ENCODE assay signal across 26 mouse cellular contexts in genomic region chr13:34053673-34054282, GRCm38 (mm10). TPM values are rescaled to one million over a fixed set of nuclear protein-coding genes. Genes with fewer than 3 reads are reported as not detected.
DNase-seq lines count a peak whose midpoint lies in the region; ATAC-seq and TF ChIP-seq lines count a peak whose summit lies in the region.
"Had no signal": no experiment of that assay in that cellular context is flagged by ENCODE, and none has a peak within 500 bp of the region (broad histone marks: within the 10 kb centered on the region; RNA-seq: fewer than 3 reads in every experiment).

No protein-coding gene starts in this region.

- no peak for TF ChIP-seq POLR2A in kidney, adult 2 months (IDR thresholded peaks at IDR 0.05; ENCODE audit: low read depth, low read length)

- WGBS in kidney, adult 2 months: 67% methylated on average over 13 of the region's 13 CpGs
- 72% methylated on average over 13 of the region's 13 CpGs for WGBS in kidney, embryonic 14.5 days
- 48% methylated on average over 13 of the region's 13 CpGs for WGBS in lung, embryonic 15.5 days
- 69% methylated on average over 13 of the region's 13 CpGs for WGBS in liver, embryonic 16.5 days (ENCODE audit: insufficient replicate concordance)

- peak; percentile 19 for DNase-seq in adrenal gland, adult 2 months
- no peak for DNase-seq in adrenal gland, adult 8-10 months
- DNase-seq in kidney, adult 2 months: no peak
- DNase-seq in lung, adult 18-20 months: no peak
- DNase-seq in cerebellum, adult 18-20 months: no peak
- DNase-seq: cerebellum, adult 11-12 months; cerebellum, postnatal 14 days; gastrocnemius, postnatal 25 days; heart, adult 2 months; kidney, adult 18-20 months; layer of hippocampus, postnatal 36 days; lung, postnatal 14 days; right cerebral cortex, postnatal 14 days; thymus, adult 2 months; thymus, postnatal 4 days had no signal

- H3K9ac ChIP-seq in kidney, embryonic 14.5 days (ENCODE audit: low read depth, low read length): no peak overlapping the region
- no peak overlapping the region for H3K9ac ChIP-seq in lung, embryonic 15.5 days
- no peak overlapping the region for H3K9ac ChIP-seq in liver, embryonic 16.5 days (ENCODE audit: low read depth, low read length)
- H3K9ac ChIP-seq: embryonic facial prominence, embryonic 12.5 days; forebrain, embryonic 12.5 days; hindbrain, embryonic 12.5 days; midbrain, embryonic 13.5 days; neural tube, embryonic 12.5 days had no signal

- no peak for TF ChIP-seq CTCF in kidney, adult 2 months (conservative IDR thresholded peaks at IDR 0.05; ENCODE audit: insufficient read depth, insufficient read length, low read depth, low read length)

- no peak for ATAC-seq in kidney, embryonic 14.5 days (ENCODE audit: low FRiP score, low TSS enrichment)
- peak; percentile 70 for ATAC-seq in lung, embryonic 15.5 days (ENCODE audit: borderline replicate concordance, extremely low read depth, low FRiP score, low TSS enrichment)
- no peak for ATAC-seq in liver, embryonic 16.5 days (ENCODE audit: low read depth)

- H3K36me3 ChIP-seq in kidney, adult 2 months (ENCODE audit: control insufficient read depth, insufficient read depth, low read length): peaks cover 2% of the 10 kb centered on the region; the same call in 1 of the 2 replicates
- peaks cover 21% of the 10 kb centered on the region; the same call in 1 of the 2 replicates for H3K36me3 ChIP-seq in kidney, embryonic 14.5 days (ENCODE audit: control insufficient read depth, insufficient read depth, low read length)
- H3K36me3 ChIP-seq in lung, embryonic 15.5 days: peaks cover 17% of the 10 kb centered on the region; the same call in 1 of the 2 replicates
- H3K36me3 ChIP-seq in liver, embryonic 16.5 days (ENCODE audit: control insufficient read depth, insufficient read depth): peaks cover 2% of the 10 kb centered on the region

- no peak overlapping the region for H3K4me2 ChIP-seq in kidney, embryonic 14.5 days (replicated peaks; ENCODE audit: low read depth, low read length)
- H3K4me2 ChIP-seq in lung, embryonic 15.5 days: no peak overlapping the region; the same call in 1 of the 2 replicates
- H3K4me2 ChIP-seq in liver, embryonic 16.5 days (ENCODE audit: low read depth, low read length): no peak overlapping the region
- H3K4me2 ChIP-seq: embryonic facial prominence, embryonic 12.5 days; forebrain, embryonic 12.5 days; hindbrain, embryonic 12.5 days; midbrain, embryonic 13.5 days; neural tube, embryonic 12.5 days had no signal

- no peak overlapping the region for H3K4me3 ChIP-seq in kidney, adult 2 months (ENCODE audit: insufficient read depth, low read depth, low read length)
- H3K4me3 ChIP-seq in kidney, embryonic 14.5 days (ENCODE audit: low read length): no peak overlapping the region
- H3K4me3 ChIP-seq in lung, embryonic 15.5 days: no peak overlapping the region
- no peak overlapping the region for H3K4me3 ChIP-seq in liver, embryonic 16.5 days (ENCODE audit: low read depth, low read length)
- H3K4me3 ChIP-seq: embryonic facial prominence, embryonic 12.5 days; erythroblast, embryonic 14.5 days; forebrain, embryonic 12.5 days; heart, adult 2 months; hindbrain, embryonic 12.5 days; layer of hippocampus, adult 2 months; midbrain, embryonic 13.5 days; neural tube, embryonic 12.5 days had no signal

- peak overlapping the region; percentile 24 for H3K27ac ChIP-seq in kidney, adult 2 months (ENCODE audit: insufficient read depth, low read depth, low read length)
- no peak overlapping the region for H3K27ac ChIP-seq in kidney, embryonic 14.5 days (ENCODE audit: low read depth, low read length)
- peak overlapping the region; percentile 76 for H3K27ac ChIP-seq in lung, embryonic 15.5 days
- peak overlapping the region; percentile 88 for H3K27ac ChIP-seq in liver, embryonic 16.5 days (ENCODE audit: low read length)
- H3K27ac ChIP-seq: embryonic facial prominence, embryonic 12.5 days; forebrain, embryonic 12.5 days; heart, adult 2 months; hindbrain, embryonic 12.5 days; layer of hippocampus, adult 2 months; midbrain, embryonic 13.5 days; neural tube, embryonic 12.5 days; stomach, postnatal 0 days had no signal

- H3K4me1 ChIP-seq in kidney, adult 2 months (ENCODE audit: control insufficient read depth, insufficient read depth, low read length): peaks cover 20% of the 10 kb centered on the region
- H3K4me1 ChIP-seq in kidney, embryonic 14.5 days (ENCODE audit: control insufficient read depth, insufficient read depth, low read length): 0 out of 2 replicates have a peak, but pooled peaks cover 3% of the 10 kb centered on the region
- peaks cover 11% of the 10 kb centered on the region; the same call in 1 of the 2 replicates for H3K4me1 ChIP-seq in lung, embryonic 15.5 days
- H3K4me1 ChIP-seq in liver, embryonic 16.5 days (ENCODE audit: control insufficient read depth, low read depth, low read length): no peaks in the 10 kb centered on the region; the same call in 1 of the 2 replicates
- H3K4me1 ChIP-seq: embryonic facial prominence, embryonic 12.5 days; forebrain, embryonic 12.5 days; hindbrain, embryonic 12.5 days; midbrain, embryonic 13.5 days; neural tube, embryonic 12.5 days had no signal

- H3K27me3 ChIP-seq in kidney, adult 2 months (replicated peaks; ENCODE audit: control insufficient read depth, insufficient read depth, low read length): no peaks in the 10 kb centered on the region
- no peaks in the 10 kb centered on the region for H3K27me3 ChIP-seq in kidney, embryonic 14.5 days (ENCODE audit: control insufficient read depth, insufficient read depth, low read length)
- no peaks in the 10 kb centered on the region for H3K27me3 ChIP-seq in lung, embryonic 15.5 days
- H3K27me3 ChIP-seq in liver, embryonic 16.5 days (ENCODE audit: control insufficient read depth, insufficient read depth, low read depth, low read length): no peaks in the 10 kb centered on the region
- H3K27me3 ChIP-seq: embryonic facial prominence, embryonic 12.5 days; forebrain, embryonic 12.5 days; hindbrain, embryonic 12.5 days; midbrain, embryonic 13.5 days; neural tube, embryonic 12.5 days had no signal

- no peaks in the 10 kb centered on the region for H3K9me3 ChIP-seq in kidney, embryonic 14.5 days (ENCODE audit: control insufficient read depth, low read length)
- no peaks in the 10 kb centered on the region for H3K9me3 ChIP-seq in lung, embryonic 15.5 days
- no peaks in the 10 kb centered on the region for H3K9me3 ChIP-seq in liver, embryonic 16.5 days (replicated peaks; ENCODE audit: control insufficient read depth, low read length)
- H3K9me3 ChIP-seq: embryonic facial prominence, embryonic 12.5 days; forebrain, embryonic 12.5 days; midbrain, embryonic 13.5 days had no signal

RNA-seq across cellular contexts. Expression of gene Bphl, which starts 16.4 kb away (rescaled TPM):
- 10 to 100 TPM; 74.9 to 75.1 TPM for total RNA-seq in adrenal gland, adult 2 months (2021)
- polyA plus RNA-seq in adrenal gland, adult 2 months (2012; rRNA removed): 57.4 and 61.2 TPM in 2 replicates
- 100 to 1,000 TPM in 2 of 4 experiments, 10 to 100 TPM in 2; 91.3 to 124 (median 102) TPM for total RNA-seq in adrenal gland, adult 8-10 months (2022)
- polyA plus RNA-seq in kidney, adult 2 months (2012; rRNA removed): 392 and 418 TPM in 2 replicates
- polyA plus RNA-seq in kidney, embryonic 14.5 days (2014; fragmentation: Nextera tagmentation; extraction: Ambion mirVana): 47.4 and 49.0 TPM in 2 replicates
- 57.3 and 59.0 TPM in 2 replicates for polyA plus RNA-seq in lung, embryonic 15.5 days (2015; fragmentation: Nextera tagmentation; extraction: Ambion mirVana)
- polyA plus RNA-seq in liver, embryonic 16.5 days (2015; fragmentation: Nextera tagmentation; extraction: Ambion mirVana): 57.9 and 62.6 TPM in 2 replicates

RNA-seq across cellular contexts. Expression of gene Tubb2a, which starts 24.0 kb away (rescaled TPM):
- total RNA-seq in adrenal gland, adult 2 months (2021): 10 to 100 TPM; 30.1 to 37.2 TPM
- 74.7 and 93.5 TPM in 2 replicates for polyA plus RNA-seq in adrenal gland, adult 2 months (2012; rRNA removed)
- total RNA-seq in adrenal gland, adult 8-10 months (2022): 10 to 100 TPM; 21.4 to 34.1 (median 28.2) TPM
- polyA plus RNA-seq in kidney, adult 2 months (2012; rRNA removed): 152 and 164 TPM in 2 replicates
- polyA plus RNA-seq in kidney, embryonic 14.5 days (2014; fragmentation: Nextera tagmentation; extraction: Ambion mirVana): 62.1 and 73.4 TPM in 2 replicates
- 180 and 197 TPM in 2 replicates for polyA plus RNA-seq in lung, embryonic 15.5 days (2015; fragmentation: Nextera tagmentation; extraction: Ambion mirVana)
- 66.2 and 68.2 TPM in 2 replicates for polyA plus RNA-seq in liver, embryonic 16.5 days (2015; fragmentation: Nextera tagmentation; extraction: Ambion mirVana)

RNA-seq across cellular contexts. Expression of gene Serpinb6a, which starts 51.2 kb away (rescaled TPM):
- total RNA-seq in adrenal gland, adult 2 months (2021): 100 to 1,000 TPM; 437 to 541 TPM
- 102 and 109 TPM in 2 replicates for polyA plus RNA-seq in adrenal gland, adult 2 months (2012; rRNA removed)
- 100 to 1,000 TPM; 448 to 750 (median 575) TPM for total RNA-seq in adrenal gland, adult 8-10 months (2022)
- polyA plus RNA-seq in kidney, adult 2 months (2012; rRNA removed): 26.6 and 31.1 TPM in 2 replicates
- polyA plus RNA-seq in kidney, embryonic 14.5 days (2014; fragmentation: Nextera tagmentation; extraction: Ambion mirVana): 70.9 and 73.3 TPM in 2 replicates
- 60.2 and 66.6 TPM in 2 replicates for polyA plus RNA-seq in lung, embryonic 15.5 days (2015; fragmentation: Nextera tagmentation; extraction: Ambion mirVana)
- polyA plus RNA-seq in liver, embryonic 16.5 days (2015; fragmentation: Nextera tagmentation; extraction: Ambion mirVana): 15.9 and 17.2 TPM in 2 replicates

RNA-seq across cellular contexts. Expression of gene Ripk1, which starts 51.6 kb away (rescaled TPM):
- 10 to 100 TPM; 27.2 to 31.9 TPM for total RNA-seq in adrenal gland, adult 2 months (2021)
- polyA plus RNA-seq in adrenal gland, adult 2 months (2012; rRNA removed): 12.7 and 12.8 TPM in 2 replicates
- total RNA-seq in adrenal gland, adult 8-10 months (2022): 10 to 100 TPM; 28.2 to 33.1 (median 31.6) TPM
- polyA plus RNA-seq in kidney, adult 2 months (2012; rRNA removed): 7.4 and 7.6 TPM in 2 replicates
- 9.7 and 20.6 TPM in 2 replicates for polyA plus RNA-seq in kidney, embryonic 14.5 days (2014; fragmentation: Nextera tagmentation; extraction: Ambion mirVana)
- polyA plus RNA-seq in lung, embryonic 15.5 days (2015; fragmentation: Nextera tagmentation; extraction: Ambion mirVana): 22.2 and 22.3 TPM in 2 replicates
- polyA plus RNA-seq in liver, embryonic 16.5 days (2015; fragmentation: Nextera tagmentation; extraction: Ambion mirVana): 10.3 and 10.5 TPM in 2 replicates
